Mouse (Mus musculus): ENCODE measurements around the gene Aldh16a1. TPM values are rescaled to one million over a fixed set of nuclear protein-coding genes. Genes with fewer than 3 reads are reported as not detected.

Aldh16a1 gene
- 2.0 TPM for polyA plus RNA-seq (2014; fragmentation: Illumina TruSeq; extraction: RNeasy Lipid Tissue Mini Kit (QIAGEN cat#74804); ENCODE audit: low read depth, low replicate concordance)

GRCm38 (mm10) chr7:45154096-45154992 is at the start of gene Aldh16a1, which contains the start of gene Pih1d1:
Aldh16a1 (minus strand) TSS chr7:45154584.
Pih1d1 (plus strand) TSS chr7:45154303.

GRCm38 (mm10) chr7:45180896-45181477 is 26.6 kb upstream of the Aldh16a1 start, which contains the start of gene Pth2:
Pth2 (plus strand) TSS chr7:45180995.

GRCm38 (mm10) chr7:45179469-45179868 is 25.1 kb upstream of the Aldh16a1 start, which contains the start of gene Gfy:
Gfy (minus strand) TSS chr7:45179569.

GRCm38 (mm10) chr7:45163735-45164490 is 9.5 kb upstream of the Aldh16a1 start, which contains the start of gene Slc17a7:
Slc17a7 (plus strand) TSS chr7:45163949.

DNA sequence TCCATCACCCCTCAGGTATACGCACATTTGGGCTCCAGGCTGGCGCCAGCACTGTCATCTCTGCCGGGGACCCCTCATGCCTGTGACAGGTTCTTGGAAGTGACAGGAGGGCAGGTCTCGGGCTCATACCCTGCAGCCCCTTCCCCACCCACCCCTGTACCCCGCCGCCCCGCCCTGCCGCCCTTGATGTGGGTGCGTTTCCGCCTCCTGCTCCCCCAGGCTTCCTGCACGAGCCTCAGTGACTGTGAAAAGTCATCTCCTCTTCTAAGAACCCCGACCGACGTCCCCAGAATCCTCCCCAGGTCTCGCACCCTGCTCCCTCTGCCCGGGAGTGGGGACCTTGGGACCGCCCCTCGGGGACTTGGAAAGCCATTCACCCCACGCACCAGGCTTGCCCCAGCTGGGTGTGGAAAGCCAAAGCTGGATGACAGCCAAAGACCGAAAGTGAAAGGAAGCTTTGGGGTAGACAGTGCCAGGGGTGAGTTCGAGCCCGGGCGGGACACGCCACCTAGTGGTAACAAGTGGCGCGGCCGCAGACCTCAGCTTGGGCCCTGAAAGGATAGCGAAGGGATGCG is 18.3 kb downstream of the Aldh16a1 start, which contains the start of the genes Gm45713 and Flt3l:
Gm45713 (minus strand) TSS at position 239 of the 575 bp plus-strand sequence.
Flt3l (minus strand) TSS at position 440 of the 575 bp plus-strand sequence.

GRCm38 (mm10) chr7:45128624-45129246 is 25.6 kb downstream of the Aldh16a1 start, which contains the start of gene Rpl13a:
Rpl13a (minus strand) TSS chr7:45128761.

DNA sequence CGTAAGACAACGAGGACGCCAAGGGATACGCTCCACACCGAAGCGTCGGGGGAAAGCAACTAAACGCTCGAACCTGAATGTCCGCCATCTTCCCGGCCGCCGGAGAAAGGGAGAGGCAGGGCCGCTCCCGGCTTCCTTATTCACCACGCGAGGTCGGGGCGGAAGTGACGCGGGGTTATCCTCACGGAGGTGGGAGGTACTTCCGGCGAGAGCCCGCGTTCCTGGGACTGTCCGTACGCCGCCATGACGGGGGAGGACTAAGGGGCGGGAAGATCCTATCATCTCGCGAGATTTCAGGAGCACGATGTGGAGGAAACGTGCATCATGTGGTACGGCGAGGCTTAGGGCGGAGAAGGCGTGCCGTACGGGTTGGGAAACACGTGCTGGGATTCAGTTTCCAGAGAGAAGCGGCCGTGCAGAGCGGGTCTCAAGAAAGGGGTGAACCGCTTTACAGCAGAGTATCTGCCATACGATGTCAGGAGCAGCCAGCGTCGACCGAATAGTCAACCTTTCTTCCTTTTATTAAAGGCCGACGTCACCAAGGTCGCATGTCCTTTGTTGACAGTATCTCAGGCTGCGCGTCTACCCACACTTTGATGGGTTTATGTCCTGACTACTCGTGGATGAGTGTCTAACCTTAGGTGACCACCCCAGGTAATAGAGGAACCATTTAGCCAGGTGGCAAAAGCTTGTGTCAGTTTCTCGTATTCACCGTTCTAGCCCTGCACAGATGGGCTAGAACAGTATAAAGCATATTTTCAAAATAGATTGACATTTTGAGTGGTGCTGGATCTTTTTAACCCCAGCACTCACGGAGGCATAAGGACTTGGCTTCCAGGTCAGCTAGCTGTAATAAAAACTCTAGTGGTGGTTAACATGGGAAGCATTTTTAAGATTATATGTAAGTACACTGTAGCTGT is 29.9 kb downstream of the Aldh16a1 start, which contains the start of gene Rps11:
Rps11 (minus strand) TSS at position 216 of the 920 bp plus-strand sequence.

GRCm38 (mm10) chr7:45103652-45104180 is 50.7 kb downstream of the Aldh16a1 start, which contains the start of gene Fcgrt:
Fcgrt (minus strand) TSS chr7:45103851.

GRCm38 (mm10) chr7:45092048-45092447 is 62.3 kb downstream of the Aldh16a1 start, which contains the start of gene Rcn3:
Rcn3 (minus strand) TSS chr7:45092221.

Other genes starting within 250 kb of the Aldh16a1 start
- 23.6 TPM for gene Ap2a1, start 225.1 kb downstream of the Aldh16a1 start, polyA plus RNA-seq (2014; fragmentation: Illumina TruSeq; extraction: RNeasy Lipid Tissue Mini Kit (QIAGEN cat#74804); ENCODE audit: low read depth, low replicate concordance)
- not detected for gene Tsks, start 211.4 kb downstream of the Aldh16a1 start, polyA plus RNA-seq (2014; fragmentation: Illumina TruSeq; extraction: RNeasy Lipid Tissue Mini Kit (QIAGEN cat#74804); ENCODE audit: low read depth, low replicate concordance)
- 0.70 TPM for gene Cpt1c, start 179.7 kb downstream of the Aldh16a1 start, polyA plus RNA-seq (2014; fragmentation: Illumina TruSeq; extraction: RNeasy Lipid Tissue Mini Kit (QIAGEN cat#74804); ENCODE audit: low read depth, low replicate concordance)
- 9.0 TPM for gene Prmt1, start 168.0 kb downstream of the Aldh16a1 start, polyA plus RNA-seq (2014; fragmentation: Illumina TruSeq; extraction: RNeasy Lipid Tissue Mini Kit (QIAGEN cat#74804); ENCODE audit: low read depth, low replicate concordance)
- gene Irf3, start 156.9 kb downstream of the Aldh16a1 start, polyA plus RNA-seq (2014; fragmentation: Illumina TruSeq; extraction: RNeasy Lipid Tissue Mini Kit (QIAGEN cat#74804); ENCODE audit: low read depth, low replicate concordance): 24.6 TPM
- not detected for gene Bcl2l12, start 155.9 kb downstream of the Aldh16a1 start, polyA plus RNA-seq (2014; fragmentation: Illumina TruSeq; extraction: RNeasy Lipid Tissue Mini Kit (QIAGEN cat#74804); ENCODE audit: low read depth, low replicate concordance)
- 4.1 TPM for gene Scaf1, start 138.2 kb downstream of the Aldh16a1 start, polyA plus RNA-seq (2014; fragmentation: Illumina TruSeq; extraction: RNeasy Lipid Tissue Mini Kit (QIAGEN cat#74804); ENCODE audit: low read depth, low replicate concordance)
- 5.8 TPM for gene Rras, start 136.6 kb downstream of the Aldh16a1 start, polyA plus RNA-seq (2014; fragmentation: Illumina TruSeq; extraction: RNeasy Lipid Tissue Mini Kit (QIAGEN cat#74804); ENCODE audit: low read depth, low replicate concordance)
- 0.41 TPM for gene Prr12, start 101.7 kb downstream of the Aldh16a1 start, polyA plus RNA-seq (2014; fragmentation: Illumina TruSeq; extraction: RNeasy Lipid Tissue Mini Kit (QIAGEN cat#74804); ENCODE audit: low read depth, low replicate concordance)
- 7.3 TPM for gene Nosip, start 92.2 kb downstream of the Aldh16a1 start, polyA plus RNA-seq (2014; fragmentation: Illumina TruSeq; extraction: RNeasy Lipid Tissue Mini Kit (QIAGEN cat#74804); ENCODE audit: low read depth, low replicate concordance)
- 3.9 TPM for gene Prrg2, start 91.9 kb downstream of the Aldh16a1 start, polyA plus RNA-seq (2014; fragmentation: Illumina TruSeq; extraction: RNeasy Lipid Tissue Mini Kit (QIAGEN cat#74804); ENCODE audit: low read depth, low replicate concordance)
- gene Rcn3, start 62.4 kb downstream of the Aldh16a1 start, polyA plus RNA-seq (2014; fragmentation: Illumina TruSeq; extraction: RNeasy Lipid Tissue Mini Kit (QIAGEN cat#74804); ENCODE audit: low read depth, low replicate concordance): not detected
- gene Fcgrt, start 50.7 kb downstream of the Aldh16a1 start, polyA plus RNA-seq (2014; fragmentation: Illumina TruSeq; extraction: RNeasy Lipid Tissue Mini Kit (QIAGEN cat#74804); ENCODE audit: low read depth, low replicate concordance): 21.6 TPM
- gene Rps11, start 30.1 kb downstream of the Aldh16a1 start, polyA plus RNA-seq (2014; fragmentation: Illumina TruSeq; extraction: RNeasy Lipid Tissue Mini Kit (QIAGEN cat#74804); ENCODE audit: low read depth, low replicate concordance): 313 TPM
- gene Rpl13a, start 25.8 kb downstream of the Aldh16a1 start, polyA plus RNA-seq (2014; fragmentation: Illumina TruSeq; extraction: RNeasy Lipid Tissue Mini Kit (QIAGEN cat#74804); ENCODE audit: low read depth, low replicate concordance): 287 TPM
- not detected for gene Gm45713, start 18.4 kb downstream of the Aldh16a1 start, polyA plus RNA-seq (2014; fragmentation: Illumina TruSeq; extraction: RNeasy Lipid Tissue Mini Kit (QIAGEN cat#74804); ENCODE audit: low read depth, low replicate concordance)
- gene Flt3l, start 18.2 kb downstream of the Aldh16a1 start, polyA plus RNA-seq (2014; fragmentation: Illumina TruSeq; extraction: RNeasy Lipid Tissue Mini Kit (QIAGEN cat#74804); ENCODE audit: low read depth, low replicate concordance): 11.4 TPM
- gene Pih1d1, start 281 bp downstream of the Aldh16a1 start, polyA plus RNA-seq (2014; fragmentation: Illumina TruSeq; extraction: RNeasy Lipid Tissue Mini Kit (QIAGEN cat#74804); ENCODE audit: low read depth, low replicate concordance): 2.8 TPM
- gene Slc17a7, start 9.4 kb upstream of the Aldh16a1 start, polyA plus RNA-seq (2014; fragmentation: Illumina TruSeq; extraction: RNeasy Lipid Tissue Mini Kit (QIAGEN cat#74804); ENCODE audit: low read depth, low replicate concordance): not detected
- not detected for gene Gfy, start 25.0 kb upstream of the Aldh16a1 start, polyA plus RNA-seq (2014; fragmentation: Illumina TruSeq; extraction: RNeasy Lipid Tissue Mini Kit (QIAGEN cat#74804); ENCODE audit: low read depth, low replicate concordance)
- not detected for gene Pth2, start 26.4 kb upstream of the Aldh16a1 start, polyA plus RNA-seq (2014; fragmentation: Illumina TruSeq; extraction: RNeasy Lipid Tissue Mini Kit (QIAGEN cat#74804); ENCODE audit: low read depth, low replicate concordance)
- gene Ccdc155, start 50.3 kb upstream of the Aldh16a1 start, polyA plus RNA-seq (2014; fragmentation: Illumina TruSeq; extraction: RNeasy Lipid Tissue Mini Kit (QIAGEN cat#74804); ENCODE audit: low read depth, low replicate concordance): not detected
- not detected for gene Dkkl1, start 57.6 kb upstream of the Aldh16a1 start, polyA plus RNA-seq (2014; fragmentation: Illumina TruSeq; extraction: RNeasy Lipid Tissue Mini Kit (QIAGEN cat#74804); ENCODE audit: low read depth, low replicate concordance)
- 2.2 TPM for gene Tead2, start 61.2 kb upstream of the Aldh16a1 start, polyA plus RNA-seq (2014; fragmentation: Illumina TruSeq; extraction: RNeasy Lipid Tissue Mini Kit (QIAGEN cat#74804); ENCODE audit: low read depth, low replicate concordance)
- gene Cd37, start 84.5 kb upstream of the Aldh16a1 start, polyA plus RNA-seq (2014; fragmentation: Illumina TruSeq; extraction: RNeasy Lipid Tissue Mini Kit (QIAGEN cat#74804); ENCODE audit: low read depth, low replicate concordance): 0.52 TPM
- gene Slc6a16, start 86.5 kb upstream of the Aldh16a1 start, polyA plus RNA-seq (2014; fragmentation: Illumina TruSeq; extraction: RNeasy Lipid Tissue Mini Kit (QIAGEN cat#74804); ENCODE audit: low read depth, low replicate concordance): not detected
- not detected for gene Slc6a21, start 122.9 kb upstream of the Aldh16a1 start, polyA plus RNA-seq (2014; fragmentation: Illumina TruSeq; extraction: RNeasy Lipid Tissue Mini Kit (QIAGEN cat#74804); ENCODE audit: low read depth, low replicate concordance)
- gene Trpm4, start 179.2 kb upstream of the Aldh16a1 start, polyA plus RNA-seq (2014; fragmentation: Illumina TruSeq; extraction: RNeasy Lipid Tissue Mini Kit (QIAGEN cat#74804); ENCODE audit: low read depth, low replicate concordance): 0.29 TPM
- gene Hrc, start 180.7 kb upstream of the Aldh16a1 start, polyA plus RNA-seq (2014; fragmentation: Illumina TruSeq; extraction: RNeasy Lipid Tissue Mini Kit (QIAGEN cat#74804); ENCODE audit: low read depth, low replicate concordance): 0.87 TPM
- not detected for gene Ppfia3, start 212.4 kb upstream of the Aldh16a1 start, polyA plus RNA-seq (2014; fragmentation: Illumina TruSeq; extraction: RNeasy Lipid Tissue Mini Kit (QIAGEN cat#74804); ENCODE audit: low read depth, low replicate concordance)
- gene Lin7b, start 216.0 kb upstream of the Aldh16a1 start, polyA plus RNA-seq (2014; fragmentation: Illumina TruSeq; extraction: RNeasy Lipid Tissue Mini Kit (QIAGEN cat#74804); ENCODE audit: low read depth, low replicate concordance): not detected
- gene Snrnp70, start 241.2 kb upstream of the Aldh16a1 start, polyA plus RNA-seq (2014; fragmentation: Illumina TruSeq; extraction: RNeasy Lipid Tissue Mini Kit (QIAGEN cat#74804); ENCODE audit: low read depth, low replicate concordance): 77.1 TPM